In the genomic region with DNA sequence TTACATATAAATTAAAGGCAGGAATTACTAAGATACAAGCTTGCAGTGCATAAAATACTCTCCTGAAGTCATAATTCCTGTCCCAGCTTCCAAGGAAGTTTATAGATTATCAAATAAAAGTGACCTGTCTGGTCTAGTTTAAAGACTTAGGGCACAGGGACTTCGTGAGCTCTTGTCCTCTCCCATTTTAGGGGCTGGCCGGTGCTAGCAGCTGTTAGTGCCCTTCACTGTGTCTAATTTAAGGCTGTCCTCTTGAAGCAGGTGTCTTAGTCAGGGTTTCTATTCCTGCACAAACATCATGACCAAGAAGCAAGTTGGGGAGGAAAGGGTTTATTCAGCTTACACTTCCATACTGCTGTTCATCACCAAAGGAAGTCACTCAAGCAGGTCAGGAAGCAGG, we compare ENCODE assay signal across 23 mouse cellular contexts. TPM values are rescaled to one million over a fixed set of nuclear protein-coding genes. Genes with fewer than 3 reads are reported as not detected.
"Had no signal": no experiment of that assay in that cellular context is flagged by ENCODE, and none has a peak within 500 bp of the region (broad histone marks: within the 10 kb centered on the region; RNA-seq: fewer than 3 reads in every experiment).

No protein-coding gene starts in this region.

- H3K9ac ChIP-seq: kidney, embryonic 15.5 days; liver, embryonic 13.5 days; neural tube, embryonic 12.5 days; neural tube, embryonic 15.5 days; stomach, embryonic 15.5 days had no signal

- DNase-seq: kidney, adult 8-10 months; kidney, postnatal 10 days; kidney, postnatal 36 days; left cerebral cortex, postnatal 4 days; liver, embryonic 13.5 days; lung, adult 2 months; lung, postnatal 14 days; lung, postnatal 4 days; midbrain, embryonic 14.5 days; right cerebral cortex, adult 18-20 months; right cerebral cortex, postnatal 14 days; right cerebral cortex, postnatal 4 days; spleen, adult 18-20 months; thymus, postnatal 25 days had no signal

- H3K27ac ChIP-seq: kidney, embryonic 15.5 days; liver, embryonic 13.5 days; neural tube, embryonic 12.5 days; neural tube, embryonic 15.5 days; stomach, embryonic 15.5 days had no signal

- H3K4me1 ChIP-seq: kidney, embryonic 15.5 days; neural tube, embryonic 12.5 days; stomach, embryonic 15.5 days had no signal

- H3K9me3 ChIP-seq: kidney, embryonic 15.5 days; limb, embryonic 13.5 days; liver, embryonic 13.5 days; neural tube, embryonic 12.5 days; neural tube, embryonic 15.5 days; stomach, embryonic 15.5 days had no signal

- H3K4me2 ChIP-seq: kidney, embryonic 15.5 days; limb, embryonic 13.5 days; liver, embryonic 13.5 days; midbrain, embryonic 11.5 days; neural tube, embryonic 12.5 days; neural tube, embryonic 15.5 days; stomach, embryonic 15.5 days had no signal

- H3K27me3 ChIP-seq: kidney, embryonic 15.5 days; limb, embryonic 13.5 days; liver, embryonic 13.5 days; neural tube, embryonic 12.5 days; neural tube, embryonic 15.5 days; stomach, embryonic 15.5 days had no signal

- H3K4me3 ChIP-seq: kidney, embryonic 15.5 days; limb, embryonic 13.5 days; liver, embryonic 13.5 days; neural tube, embryonic 12.5 days; neural tube, embryonic 15.5 days; stomach, embryonic 15.5 days had no signal

RNA-seq across cellular contexts. Expression of a gene that starts 21.5 kb away (rescaled TPM):
- total RNA-seq: liver, adult 2 months; megakaryocyte-erythroid progenitor cell, adult 5-6 weeks had no signal
- polyA plus RNA-seq: liver, adult 2 months; liver, embryonic 13.5 days; liver, embryonic 16.5 days; midbrain, embryonic 11.5 days had no signal
